Mouse (Mus musculus): ENCODE measurements around the gene Enpp6. TPM values are rescaled to one million over a fixed set of nuclear protein-coding genes. Genes with fewer than 3 reads are reported as not detected.

The Enpp6 gene
- polyA plus RNA-seq, 1 experiment = not detected

GRCm38 (mm10) chr8:47058971-47059370 lies 72.3 kb downstream of the Enpp6 start:
- H3K36me3 ChIP-seq (ENCODE audit: control insufficient read depth, insufficient read depth) = no peaks in the 10 kb centered on the region
- no peak overlapping the region for H3ac ChIP-seq (ENCODE audit: control insufficient read depth, insufficient read length)
- H3K4me3 ChIP-seq = no peak overlapping the region
- no peak overlapping the region for H3K4me2 ChIP-seq (ENCODE audit: low read depth)
- no peaks in the 10 kb centered on the region for H3K79me2 ChIP-seq (ENCODE audit: control insufficient read depth, insufficient read depth)
- H3K27me3 ChIP-seq (ENCODE audit: control insufficient read depth, insufficient read depth, insufficient read length) = no peaks in the 10 kb centered on the region
- TF ChIP-seq MYOG (IDR thresholded peaks at IDR 0.05; ENCODE audit: control insufficient read depth in 1 of 3, insufficient read depth in 1 of 3, insufficient read length in 2 of 3, low read depth in 2 of 3) (no peak), POLR2AphosphoS2 (IDR thresholded peaks at IDR 0.05; ENCODE audit: insufficient read length, low read depth) (no peak), SRF (IDR thresholded peaks at IDR 0.05; ENCODE audit: control insufficient read depth, insufficient read length, low read depth) (no peak), TCF12 (IDR thresholded peaks at IDR 0.05; ENCODE audit: insufficient read depth, poor library complexity, severe bottlenecking) (no peak), POLR2A (IDR thresholded peaks at IDR 0.05; ENCODE audit: insufficient read length, low read depth) (no peak)

GRCm38 (mm10) chr8:47061105-47061720 lies 74.5 kb downstream of the Enpp6 start:
- Histone ChIP-seq H3K4me2 (ENCODE audit: low read depth) (no peak overlapping the region), H3K27me3 (ENCODE audit: control insufficient read depth, insufficient read depth, insufficient read length) (no peaks in the 10 kb centered on the region), H3K4me3 (no peak overlapping the region), H3K79me2 (ENCODE audit: control insufficient read depth, insufficient read depth) (no peaks in the 10 kb centered on the region), H3ac (ENCODE audit: control insufficient read depth, insufficient read length) (no peak overlapping the region), H3K36me3 (ENCODE audit: control insufficient read depth, insufficient read depth) (no peaks in the 10 kb centered on the region)
- TF ChIP-seq POLR2A (IDR thresholded peaks at IDR 0.05; ENCODE audit: insufficient read length, low read depth) (no peak), SRF (IDR thresholded peaks at IDR 0.05; ENCODE audit: control insufficient read depth, insufficient read length, low read depth) (no peak)

GRCm38 (mm10) chr8:47067121-47067520 lies 80.4 kb downstream of the Enpp6 start:
- Histone ChIP-seq H3K4me2 (ENCODE audit: low read depth) (no peak overlapping the region), H3K79me2 (ENCODE audit: control insufficient read depth, insufficient read depth) (no peaks in the 10 kb centered on the region), H3K36me3 (ENCODE audit: control insufficient read depth, insufficient read depth) (no peaks in the 10 kb centered on the region), H3ac (ENCODE audit: control insufficient read depth, insufficient read length) (no peak overlapping the region), H3K27me3 (ENCODE audit: control insufficient read depth, insufficient read depth, insufficient read length) (no peaks in the 10 kb centered on the region), H3K4me3 (no peak overlapping the region)
- TF ChIP-seq USF1 (IDR thresholded peaks at IDR 0.05; ENCODE audit: low read depth) (no peak), E2F4 (IDR thresholded peaks at IDR 0.05; ENCODE audit: insufficient read depth) (no peak), TCF3 (IDR thresholded peaks at IDR 0.05; ENCODE audit: insufficient read length, low read depth) (no peak), POLR2AphosphoS2 (IDR thresholded peaks at IDR 0.05; ENCODE audit: insufficient read length, low read depth) (no peak), MYOG (IDR thresholded peaks at IDR 0.05; ENCODE audit: control insufficient read depth in 1 of 3, insufficient read depth in 1 of 3, insufficient read length in 2 of 3, low read depth in 2 of 3) (no peak), MAX (IDR thresholded peaks at IDR 0.05; ENCODE audit: low read depth) (no peak), CEBPB (IDR thresholded peaks at IDR 0.05; ENCODE audit: insufficient read depth, poor library complexity, severe bottlenecking) (no peak)

- H3K36me3 ChIP-seq (ENCODE audit: control insufficient read depth, insufficient read depth) = no peaks in the 10 kb centered on the region
- no peak overlapping the region for H3K4me2 ChIP-seq (ENCODE audit: low read depth)
- no peak overlapping the region for H3ac ChIP-seq (ENCODE audit: control insufficient read depth, insufficient read length)
- no peak for TF ChIP-seq E2F4 (IDR thresholded peaks at IDR 0.05; ENCODE audit: insufficient read depth)
- no peaks in the 10 kb centered on the region for H3K27me3 ChIP-seq (ENCODE audit: control insufficient read depth, insufficient read depth, insufficient read length)
- no peaks in the 10 kb centered on the region for H3K79me2 ChIP-seq (ENCODE audit: control insufficient read depth, insufficient read depth)
- no peak overlapping the region for H3K4me3 ChIP-seq
Measured at GRCm38 (mm10) chr8:47069634-47070033, 82.9 kb downstream of the Enpp6 start.

GRCm38 (mm10) chr8:47072001-47072400 lies 85.3 kb downstream of the Enpp6 start:
- Histone ChIP-seq H3ac (ENCODE audit: control insufficient read depth, insufficient read length) (no peak overlapping the region), H3K4me3 (no peak overlapping the region), H3K79me2 (ENCODE audit: control insufficient read depth, insufficient read depth) (no peaks in the 10 kb centered on the region), H3K36me3 (ENCODE audit: control insufficient read depth, insufficient read depth) (no peaks in the 10 kb centered on the region), H3K4me2 (ENCODE audit: low read depth) (no peak overlapping the region), H3K27me3 (ENCODE audit: control insufficient read depth, insufficient read depth, insufficient read length) (no peaks in the 10 kb centered on the region)
- no peak for TF ChIP-seq POLR2A (IDR thresholded peaks at IDR 0.05; ENCODE audit: insufficient read length, low read depth)
- no peak for TF ChIP-seq MYOG (IDR thresholded peaks at IDR 0.05; ENCODE audit: control insufficient read depth in 1 of 3, insufficient read depth in 1 of 3, insufficient read length in 2 of 3, low read depth in 2 of 3)
- no peak for TF ChIP-seq MAX (IDR thresholded peaks at IDR 0.05; ENCODE audit: low read depth)
- no peak for TF ChIP-seq USF1 (IDR thresholded peaks at IDR 0.05; ENCODE audit: low read depth)
- TF ChIP-seq TCF12 (IDR thresholded peaks at IDR 0.05; ENCODE audit: insufficient read depth, poor library complexity, severe bottlenecking) = no peak
- no peak for TF ChIP-seq CEBPB (IDR thresholded peaks at IDR 0.05; ENCODE audit: insufficient read depth, poor library complexity, severe bottlenecking)
- no peak for TF ChIP-seq TCF3 (IDR thresholded peaks at IDR 0.05; ENCODE audit: insufficient read length, low read depth)
- no peak for TF ChIP-seq REST (IDR thresholded peaks at IDR 0.05; ENCODE audit: insufficient read depth, insufficient read length)
- TF ChIP-seq POLR2AphosphoS2 (IDR thresholded peaks at IDR 0.05; ENCODE audit: insufficient read length, low read depth) = no peak
- no peak for TF ChIP-seq E2F4 (IDR thresholded peaks at IDR 0.05; ENCODE audit: insufficient read depth)
- TF ChIP-seq SRF (IDR thresholded peaks at IDR 0.05; ENCODE audit: control insufficient read depth, insufficient read length, low read depth) = no peak
- no peak for TF ChIP-seq MYOD1 (IDR thresholded peaks at IDR 0.05; ENCODE audit: control insufficient read depth in 1 of 3, insufficient read length in 2 of 3, low read depth in 2 of 3)

All from myocyte (in vitro differentiated cells).